Mouse (Mus musculus) limb, embryonic 14.5 days (tissue): ENCODE results near the gene Mfsd4b4. TPM values are rescaled to one million over a fixed set of nuclear protein-coding genes. Genes with fewer than 3 reads are reported as not detected.
"Not testable (repeated sequence)": the region's sequence is repeated elsewhere in the genome, so short reads cannot be mapped to it uniquely, and the experiment has no call there.

ENCODE experiments used
- ATAC-seq: fragments of 200-750 bp; cut with Nextera tagmentation; 2 replicates; pipeline ENCODE4 v1.8.0; 2017; ENCODE audit warnings: low read depth, moderate number of reproducible peaks, moderate TSS enrichment; ENCODE audit not compliant: low FRiP score
- DNase-seq: peaks from one replicate; pipeline ENCODE4 v3.0.0-alpha.2; 2015; ENCODE audit warnings: low spot score
- H3K27ac ChIP-seq: fragments of 300-500 bp; sonication (generic); replicated peaks from 2 replicates; pipeline ENCODE4 v1.5.1; 2014; ENCODE audit warnings: low read depth, mild to moderate bottlenecking, low read length, moderate library complexity, mixed read lengths
- H3K27me3 ChIP-seq: fragments of 300-500 bp; sonication (generic); 2 replicates; pipeline ENCODE4 v1.6.1; 2014; ENCODE audit warnings: low read length, mixed read lengths; ENCODE audit not compliant: control insufficient read depth, insufficient read depth
- H3K36me3 ChIP-seq: fragments of 300-500 bp; sonication (generic); 2 replicates; pipeline ENCODE4 v1.6.1; 2014; ENCODE audit warnings: mild to moderate bottlenecking, low read length, moderate library complexity, mixed read lengths; ENCODE audit not compliant: control insufficient read depth, insufficient read depth
- H3K4me1 ChIP-seq: fragments of 300-500 bp; sonication (generic); 2 replicates; pipeline ENCODE4 v1.6.1; 2014; ENCODE audit warnings: antibody characterized with exemption, low read length, mixed read lengths; ENCODE audit not compliant: control insufficient read depth, insufficient read depth
- H3K4me2 ChIP-seq: fragments of 300-500 bp; sonication (generic); replicated peaks from 2 replicates; pipeline ENCODE4 v1.6.1; 2014; ENCODE audit warnings: low read depth, mild to moderate bottlenecking, low read length, moderate library complexity; ENCODE audit not compliant: severe bottlenecking
- H3K4me3 ChIP-seq: fragments of 300-500 bp; sonication (generic); replicated peaks from 2 replicates; pipeline ENCODE4 v1.5.1; 2014; ENCODE audit warnings: low read length
- H3K9ac ChIP-seq: fragments of 300-500 bp; sonication (generic); 2 replicates; pipeline ENCODE4 v1.6.1; 2014; ENCODE audit warnings: mild to moderate bottlenecking, low read depth, low read length, moderate library complexity; ENCODE audit not compliant: severe bottlenecking
- H3K9me3 ChIP-seq: fragments of 300-500 bp; sonication (generic); 2 replicates; pipeline ENCODE4 v1.6.1; 2016; ENCODE audit warnings: low read length; ENCODE audit not compliant: control insufficient read depth
- POLR2A ChIP-seq: fragments of 200-500 bp; IDR thresholded peaks from 2 replicates; pipeline ENCODE4 v1.8.0; 2012; ENCODE audit warnings: inconsistent platforms, mild to moderate bottlenecking, moderate library complexity, borderline replicate concordance; ENCODE audit not compliant: insufficient read depth, insufficient read length; ENCODE audit errors: extremely low read depth
- WGBS: fragments of 180-500 bp; shearing (Covaris S2); extraction: QIAGEN DNeasy Blood & Tissue Kit; methylation state at CpG from one replicate; pipeline ENCODE4 v1.1.7; 2014; 5-methylcytosine and 5-hydroxymethylcytosine counted together
- polyA plus RNA-seq, 2 experiments: library from polyadenylated mRNA; depleted of rRNA in 1 of 2; stranded (reverse) in 1 of 2; unstranded in 1 of 2; fragments of >200 nt; fragmentation: Nextera tagmentation in 1 of 2; extraction: Ambion mirVana in 1 of 2; gene quantifications; 2 replicates each; pipeline versions ENCODE4 v1.2.1 to v1.2.3; 2012 to 2014

Mfsd4b4 gene
- polyA plus RNA-seq (2012; rRNA removed) (14.7 and 16.6 TPM in 2 replicates), polyA plus RNA-seq (2014; fragmentation: Nextera tagmentation; extraction: Ambion mirVana) (5.7 and 6.0 TPM in 2 replicates)

- H3K4me1 ChIP-seq = peaks cover 8% of the 10 kb centered on the region; the same call in 1 of the 2 replicates
- H3K27me3 ChIP-seq = no peaks in the 10 kb centered on the region
- peak; percentile 93 for DNase-seq
- H3K9me3 ChIP-seq = no peaks in the 10 kb centered on the region
- peak within 1 kb of the TSS; percentile 82 for H3K27ac ChIP-seq
- ATAC-seq = peak; percentile 97
- under 1% methylated on average over 33 of the region's 41 CpGs for WGBS
- peak; percentile 89 for TF ChIP-seq POLR2A
- H3K36me3 ChIP-seq = no peaks in the 10 kb centered on the region
- peak within 1 kb of the TSS; percentile 73 for H3K4me3 ChIP-seq
- H3K4me2 ChIP-seq = peak within 1 kb of the TSS; percentile 83
- H3K9ac ChIP-seq = peak within 1 kb of the TSS; percentile 83
Measured at GRCm38 (mm10) chr10:39898874-39899371, at the start of gene Mfsd4b4. TSS of gene Mfsd4b4 (minus strand) at chr10:39899238.

- H3K9me3 ChIP-seq, H3K4me2 ChIP-seq, H3K36me3 ChIP-seq, ATAC-seq, H3K27me3 ChIP-seq, H3K9ac ChIP-seq, DNase-seq, H3K27ac ChIP-seq, H3K4me3 ChIP-seq, H3K4me1 ChIP-seq: not testable (repeated sequence)
- 75% methylated on average over 3 of the region's 3 CpGs for WGBS
Measured at GRCm38 (mm10) chr10:39947195-39947594, 48.2 kb upstream of the Mfsd4b4 start.

- no peaks in the 10 kb centered on the region for H3K27me3 ChIP-seq
- no peaks in the 10 kb centered on the region for H3K9me3 ChIP-seq
- WGBS = 69% methylated on average over 7 of the region's 7 CpGs
- DNase-seq (no peak), ATAC-seq (no peak)
- no peaks in the 10 kb centered on the region for H3K4me1 ChIP-seq
- TF ChIP-seq POLR2A = no peak
- no peak overlapping the region for H3K4me3 ChIP-seq
- no peaks in the 10 kb centered on the region for H3K36me3 ChIP-seq
- no peak overlapping the region for H3K27ac ChIP-seq
- no peak overlapping the region for H3K4me2 ChIP-seq
- H3K9ac ChIP-seq = no peak overlapping the region
Measured at GRCm38 (mm10) chr10:39936553-39936952, 37.5 kb upstream of the Mfsd4b4 start.

DNA sequence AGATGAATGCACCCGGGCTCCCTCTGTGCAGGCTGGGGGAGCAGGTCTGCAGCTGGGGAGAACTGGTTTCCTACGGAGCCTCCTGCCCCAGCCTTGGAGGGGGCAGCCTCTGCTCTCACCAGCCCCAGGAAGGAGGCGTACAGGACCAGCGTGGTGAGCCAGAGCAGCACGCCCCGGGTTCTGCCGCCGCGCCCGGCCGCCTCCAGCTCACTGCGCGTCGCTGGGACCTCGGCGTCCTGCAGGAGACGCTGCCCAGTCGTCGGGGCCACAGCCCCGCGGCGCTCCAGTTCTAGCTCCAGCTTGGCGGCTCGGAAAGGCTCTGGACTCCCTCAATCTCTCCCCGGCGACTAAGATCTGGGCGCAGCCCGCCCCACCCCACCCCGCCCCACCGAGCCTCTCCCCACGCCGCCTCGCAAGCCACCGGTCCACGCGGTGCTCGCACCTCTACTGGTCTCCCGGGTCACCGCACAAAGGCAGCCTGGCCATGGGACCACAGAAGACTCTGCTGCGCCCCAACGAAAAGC is 27.6 kb upstream of the Mfsd4b4 start, which contains the start of gene Mfsd4b2:
TSS of gene Mfsd4b2 (minus strand) at position 308 of the 524 bp plus-strand sequence.
- DNase-seq (no peak), ATAC-seq (no peak)
- Histone ChIP-seq H3K4me2 (peak within 1 kb of the TSS; percentile 89), H3K36me3 (no peaks in the 10 kb centered on the region), H3K4me3 (peak within 1 kb of the TSS; percentile 43), H3K27me3 (peaks cover 15% of the 10 kb centered on the region), H3K9me3 (no peaks in the 10 kb centered on the region), H3K9ac (peak within 1 kb of the TSS; percentile 52), H3K4me1 (peaks cover 9% of the 10 kb centered on the region; the same call in 1 of the 2 replicates), H3K27ac (no peak within 1 kb of the TSS)
- WGBS = under 1% methylated on average over 31 of the region's 41 CpGs
- no peak for TF ChIP-seq POLR2A

GRCm38 (mm10) chr10:39924556-39924955 is 25.5 kb upstream of the Mfsd4b4 start:
- H3K27ac ChIP-seq, H3K9ac ChIP-seq: not testable (repeated sequence)

DNA sequence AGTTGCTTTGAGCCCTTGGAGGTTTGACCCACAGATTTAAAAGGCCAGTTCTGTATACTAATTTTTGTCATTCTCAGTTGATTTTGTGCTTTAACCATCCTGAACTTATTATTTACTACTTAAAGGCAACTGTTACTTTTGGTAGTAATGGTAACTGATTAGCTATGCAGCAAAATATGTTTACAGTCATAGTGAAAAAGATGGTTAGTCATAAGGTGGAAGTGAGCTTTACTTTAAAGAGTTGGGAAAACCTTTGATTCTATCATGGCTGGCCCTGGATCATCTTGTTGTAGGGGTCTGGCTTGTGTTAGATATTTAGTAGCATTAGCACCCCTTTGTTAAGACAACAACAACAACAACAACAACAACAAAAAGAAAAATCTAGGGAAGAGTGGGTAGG is 13.6 kb upstream of the Mfsd4b4 start:
- H3K9me3 ChIP-seq = no peaks in the 10 kb centered on the region
- ATAC-seq = no peak
- no peak for TF ChIP-seq POLR2A
- no peak overlapping the region for H3K27ac ChIP-seq
- no peak overlapping the region for H3K4me2 ChIP-seq
- H3K27me3 ChIP-seq = no peaks in the 10 kb centered on the region
- H3K4me3 ChIP-seq = no peak overlapping the region
- H3K4me1 ChIP-seq = no peaks in the 10 kb centered on the region
- DNase-seq = no peak
- no peaks in the 10 kb centered on the region for H3K36me3 ChIP-seq
- H3K9ac ChIP-seq = no peak overlapping the region

More at GRCm38 (mm10) chr10:39924556-39924955, 25.5 kb upstream of the Mfsd4b4 start:
- H3K4me2 ChIP-seq, ATAC-seq, H3K4me1 ChIP-seq, H3K9me3 ChIP-seq, DNase-seq, H3K36me3 ChIP-seq, H3K4me3 ChIP-seq: not testable (repeated sequence)
- H3K27me3 ChIP-seq = peaks cover 15% of the 10 kb centered on the region
- WGBS = 67% methylated on average over 8 of the region's 8 CpGs
